Mouse (Mus musculus): Measurements from ENCODE around the gene Ddx56. TPM values are rescaled to one million over a fixed set of nuclear protein-coding genes. Genes with fewer than 3 reads are reported as not detected.

The Ddx56 gene
- polyA plus RNA-seq, 1 experiment from 2014 or later = 141 TPM

- peaks cover 19% of the 10 kb centered on the region for H3K36me3 ChIP-seq (ENCODE audit: control insufficient read depth, insufficient read depth, low read length)
- H3K9ac ChIP-seq (ENCODE audit: low read depth, low read length) = no peak overlapping the region
- ATAC-seq (replicated peaks; ENCODE audit: low FRiP score) (peak; percentile 76), DNase-seq (ENCODE audit: low spot score) (no peak)
- WGBS = 82% methylated on average over 4 of the region's 4 CpGs
- H3K4me1 ChIP-seq (replicated peaks; ENCODE audit: control insufficient read depth, insufficient read depth, low read length) = peaks cover 21% of the 10 kb centered on the region
- H3K4me3 ChIP-seq (ENCODE audit: low read depth, low read length) = no peak overlapping the region; the same call in 1 of the 2 replicates
- H3K27ac ChIP-seq (ENCODE audit: low read depth, low read length) = peak overlapping the region; percentile 85
- no peaks in the 10 kb centered on the region for H3K9me3 ChIP-seq (ENCODE audit: control insufficient read depth, low read length)
- H3K4me2 ChIP-seq = peak overlapping the region; percentile 78
- H3K27me3 ChIP-seq (replicated peaks; ENCODE audit: control insufficient read depth, insufficient read depth, low read length) = no peaks in the 10 kb centered on the region
Measured at GRCm38 (mm10) chr11:6294632-6295031, 27.1 kb upstream of the Ddx56 start.

- peaks cover 21% of the 10 kb centered on the region for H3K4me1 ChIP-seq (replicated peaks; ENCODE audit: control insufficient read depth, insufficient read depth, low read length)
Measured at GRCm38 (mm10) chr11:6293601-6294000, 26.0 kb upstream of the Ddx56 start.

GRCm38 (mm10) chr11:6292988-6293349, 25.4 kb upstream of the Ddx56 start:
- peak overlapping the region; percentile 78 for H3K4me3 ChIP-seq (ENCODE audit: low read depth, low read length)
- peaks cover 21% of the 10 kb centered on the region for H3K4me1 ChIP-seq (replicated peaks; ENCODE audit: control insufficient read depth, insufficient read depth, low read length)
- ATAC-seq (replicated peaks; ENCODE audit: low FRiP score) (no peak), DNase-seq (ENCODE audit: low spot score) (no peak)
- no peaks in the 10 kb centered on the region for H3K27me3 ChIP-seq (replicated peaks; ENCODE audit: control insufficient read depth, insufficient read depth, low read length)
- peak overlapping the region; percentile 78 for H3K4me2 ChIP-seq
- H3K9me3 ChIP-seq (ENCODE audit: control insufficient read depth, low read length) = no peaks in the 10 kb centered on the region
- no peak overlapping the region for H3K9ac ChIP-seq (ENCODE audit: low read depth, low read length)
- 89% methylated on average over 4 of the region's 4 CpGs for WGBS
- H3K36me3 ChIP-seq (ENCODE audit: control insufficient read depth, insufficient read depth, low read length) = peaks cover 8% of the 10 kb centered on the region
- H3K27ac ChIP-seq (ENCODE audit: low read depth, low read length) = 0 out of 2 replicates have a peak overlapping the region, but pooled peaks have one; percentile 87

More at GRCm38 (mm10) chr11:6293601-6294000, 26.0 kb upstream of the Ddx56 start:
- Histone ChIP-seq H3K9me3 (ENCODE audit: control insufficient read depth, low read length) (no peaks in the 10 kb centered on the region), H3K4me2 (peak overlapping the region; percentile 78), H3K27ac (ENCODE audit: low read depth, low read length) (no peak overlapping the region), H3K27me3 (replicated peaks; ENCODE audit: control insufficient read depth, insufficient read depth, low read length) (no peaks in the 10 kb centered on the region), H3K9ac (ENCODE audit: low read depth, low read length) (no peak overlapping the region), H3K4me3 (ENCODE audit: low read depth, low read length) (no peak overlapping the region), H3K36me3 (ENCODE audit: control insufficient read depth, insufficient read depth, low read length) (peaks cover 11% of the 10 kb centered on the region)
- DNase-seq (ENCODE audit: low spot score) = no peak
- ATAC-seq (replicated peaks; ENCODE audit: low FRiP score) = no peak
- WGBS = 86% methylated on average over 2 of the region's 2 CpGs

GRCm38 (mm10) chr11:6292116-6292987, 24.8 kb upstream of the Ddx56 start:
- Histone ChIP-seq H3K9ac (ENCODE audit: low read depth, low read length) (peak overlapping the region; percentile 79), H3K4me1 (replicated peaks; ENCODE audit: control insufficient read depth, insufficient read depth, low read length) (peaks cover 21% of the 10 kb centered on the region), H3K27me3 (replicated peaks; ENCODE audit: control insufficient read depth, insufficient read depth, low read length) (no peaks in the 10 kb centered on the region), H3K4me3 (ENCODE audit: low read depth, low read length) (peak overlapping the region; percentile 78), H3K36me3 (ENCODE audit: control insufficient read depth, insufficient read depth, low read length) (peaks cover 2% of the 10 kb centered on the region), H3K27ac (ENCODE audit: low read depth, low read length) (peak overlapping the region; percentile 87), H3K4me2 (peak overlapping the region; percentile 78), H3K9me3 (ENCODE audit: control insufficient read depth, low read length) (no peaks in the 10 kb centered on the region)
- 14% methylated on average over 33 of the region's 33 CpGs for WGBS
- ATAC-seq (replicated peaks; ENCODE audit: low FRiP score) = peak; percentile 7; the same call in 1 of the 2 replicates
- DNase-seq (ENCODE audit: low spot score) = no peak

- Histone ChIP-seq H3K9me3 (ENCODE audit: control insufficient read depth, low read length) (no peaks in the 10 kb centered on the region), H3K4me2 (peak within 1 kb of the TSS; percentile 78), H3K9ac (ENCODE audit: low read depth, low read length) (peak within 1 kb of the TSS; percentile 79), H3K36me3 (ENCODE audit: control insufficient read depth, insufficient read depth, low read length) (no peaks in the 10 kb centered on the region), H3K27ac (ENCODE audit: low read depth, low read length) (peak within 1 kb of the TSS; percentile 87), H3K27me3 (replicated peaks; ENCODE audit: control insufficient read depth, insufficient read depth, low read length) (no peaks in the 10 kb centered on the region), H3K4me1 (replicated peaks; ENCODE audit: control insufficient read depth, insufficient read depth, low read length) (peaks cover 21% of the 10 kb centered on the region), H3K4me3 (ENCODE audit: low read depth, low read length) (peak within 1 kb of the TSS; percentile 78)
- DNase-seq (ENCODE audit: low spot score) (peak; percentile 99), ATAC-seq (replicated peaks; ENCODE audit: low FRiP score) (peak; percentile 93)
- under 1% methylated on average over 77 of the region's 77 CpGs for WGBS
Measured at GRCm38 (mm10) chr11:6291401-6292115, 24.0 kb upstream of the Ddx56 start, which contains the start of gene Ogdh. Ogdh (plus strand) TSS chr11:6291633.

- Histone ChIP-seq H3K4me2 (peak overlapping the region; percentile 78), H3K36me3 (ENCODE audit: control insufficient read depth, insufficient read depth, low read length) (no peaks in the 10 kb centered on the region), H3K9me3 (ENCODE audit: control insufficient read depth, low read length) (no peaks in the 10 kb centered on the region), H3K4me3 (ENCODE audit: low read depth, low read length) (peak overlapping the region; percentile 78), H3K27me3 (replicated peaks; ENCODE audit: control insufficient read depth, insufficient read depth, low read length) (no peaks in the 10 kb centered on the region), H3K27ac (ENCODE audit: low read depth, low read length) (peak overlapping the region; percentile 87), H3K4me1 (replicated peaks; ENCODE audit: control insufficient read depth, insufficient read depth, low read length) (peaks cover 18% of the 10 kb centered on the region), H3K9ac (ENCODE audit: low read depth, low read length) (peak overlapping the region; percentile 79)
- DNase-seq (ENCODE audit: low spot score) = no peak
- 42% methylated on average over 3 of the region's 3 CpGs for WGBS
- ATAC-seq (replicated peaks; ENCODE audit: low FRiP score) = no peak
Measured at GRCm38 (mm10) chr11:6290883-6291282, 23.3 kb upstream of the Ddx56 start.

GRCm38 (mm10) chr11:6290138-6290537, 22.6 kb upstream of the Ddx56 start:
- Histone ChIP-seq H3K36me3 (ENCODE audit: control insufficient read depth, insufficient read depth, low read length) (no peaks in the 10 kb centered on the region), H3K9ac (ENCODE audit: low read depth, low read length) (no peak overlapping the region), H3K27ac (ENCODE audit: low read depth, low read length) (no peak overlapping the region), H3K4me3 (ENCODE audit: low read depth, low read length) (no peak overlapping the region), H3K4me1 (replicated peaks; ENCODE audit: control insufficient read depth, insufficient read depth, low read length) (peaks cover 15% of the 10 kb centered on the region), H3K9me3 (ENCODE audit: control insufficient read depth, low read length) (no peaks in the 10 kb centered on the region), H3K4me2 (no peak overlapping the region), H3K27me3 (replicated peaks; ENCODE audit: control insufficient read depth, insufficient read depth, low read length) (no peaks in the 10 kb centered on the region)
- ATAC-seq (replicated peaks; ENCODE audit: low FRiP score) (no peak), DNase-seq (ENCODE audit: low spot score) (no peak)
- WGBS = 88% methylated on average over 3 of the region's 3 CpGs

- no peak for DNase-seq (ENCODE audit: low spot score)
- Histone ChIP-seq H3K27me3 (replicated peaks; ENCODE audit: control insufficient read depth, insufficient read depth, low read length) (no peaks in the 10 kb centered on the region), H3K4me3 (ENCODE audit: low read depth, low read length) (no peak overlapping the region), H3K4me2 (no peak overlapping the region), H3K9me3 (ENCODE audit: control insufficient read depth, low read length) (0 out of 2 replicates have a peak, but pooled peaks cover 4% of the 10 kb centered on the region), H3K4me1 (replicated peaks; ENCODE audit: control insufficient read depth, insufficient read depth, low read length) (no peaks in the 10 kb centered on the region), H3K36me3 (ENCODE audit: control insufficient read depth, insufficient read depth, low read length) (no peaks in the 10 kb centered on the region), H3K27ac (ENCODE audit: low read depth, low read length) (no peak overlapping the region), H3K9ac (ENCODE audit: low read depth, low read length) (no peak overlapping the region)
- ATAC-seq (replicated peaks; ENCODE audit: low FRiP score) = no peak
- WGBS = 77% methylated on average over 3 of the region's 3 CpGs
Measured at GRCm38 (mm10) chr11:6282940-6283339, 15.4 kb upstream of the Ddx56 start.
